Mouse (Mus musculus) cortical plate, adult 2 months (tissue): ENCODE data around the gene Fli1. TPM values are rescaled to one million over a fixed set of nuclear protein-coding genes. Genes with fewer than 3 reads are reported as not detected.

Experiments
- H3K27ac ChIP-seq: fragments of 200-500 bp; 2 replicates; pipeline ENCODE4 v1.5.1; 2012; ENCODE audit warnings: low read length, control low read depth, inconsistent platforms; ENCODE audit not compliant: insufficient read depth
- H3K4me1 ChIP-seq: fragments of 200-500 bp; 2 replicates; pipeline ENCODE4 v1.6.1; 2011; ENCODE audit warnings: low read length; ENCODE audit not compliant: control insufficient read depth, insufficient read depth
- H3K4me3 ChIP-seq: fragments of 200-500 bp; 2 replicates; pipeline ENCODE4 v1.5.1; 2011; ENCODE audit warnings: mild to moderate bottlenecking, low read length, control low read depth; ENCODE audit not compliant: insufficient read depth
- CTCF ChIP-seq: fragments of 200-500 bp; IDR thresholded peaks from 2 replicates; pipeline ENCODE4 v1.5.1; 2011; ENCODE audit warnings: mild to moderate bottlenecking, control low read depth, low read length; ENCODE audit not compliant: insufficient read depth; ENCODE audit errors: extremely low read depth
- POLR2A ChIP-seq: fragments of 200-500 bp; IDR thresholded peaks from 2 replicates; pipeline ENCODE4 v1.6.1; 2011; ENCODE audit warnings: mild to moderate bottlenecking, low read length, control low read depth; ENCODE audit not compliant: insufficient read depth; ENCODE audit errors: extremely low read depth
- polyA plus RNA-seq: library from polyadenylated mRNA; depleted of rRNA; stranded (reverse); fragments of >200 nt; gene quantifications from 2 replicates; pipeline ENCODE4 v1.2.3, GENCODE M21; 2012

Fli1 gene
- polyA plus RNA-seq, 1 experiment, result 3.7 TPM

DNA sequence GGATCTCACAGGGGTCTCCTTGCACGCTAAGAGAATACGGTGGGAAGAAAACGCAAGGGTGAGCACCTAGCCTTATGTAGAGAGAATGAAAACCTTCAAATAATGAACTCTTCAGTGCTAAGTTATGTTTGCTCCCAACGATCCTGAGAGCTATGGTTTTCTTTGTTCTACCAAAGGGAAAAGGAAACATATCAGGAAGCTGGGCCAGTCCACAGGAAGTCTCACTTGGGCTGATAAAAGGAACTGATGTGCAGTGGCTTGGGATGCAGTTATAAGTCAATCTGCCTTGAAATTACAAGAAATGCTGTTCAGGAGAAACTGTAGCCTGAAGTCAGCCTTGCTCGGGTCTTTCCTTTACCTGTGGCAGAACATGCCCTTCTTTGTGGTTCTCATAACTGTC is 13.1 kb downstream of the Fli1 start:
- H3K4me3 ChIP-seq, result no peak overlapping the region
- TF ChIP-seq CTCF (no peak), POLR2A (no peak)
- H3K27ac ChIP-seq, result no peak overlapping the region
- H3K4me1 ChIP-seq, result no peaks in the 10 kb centered on the region; the same call in 1 of the 2 replicates

DNA sequence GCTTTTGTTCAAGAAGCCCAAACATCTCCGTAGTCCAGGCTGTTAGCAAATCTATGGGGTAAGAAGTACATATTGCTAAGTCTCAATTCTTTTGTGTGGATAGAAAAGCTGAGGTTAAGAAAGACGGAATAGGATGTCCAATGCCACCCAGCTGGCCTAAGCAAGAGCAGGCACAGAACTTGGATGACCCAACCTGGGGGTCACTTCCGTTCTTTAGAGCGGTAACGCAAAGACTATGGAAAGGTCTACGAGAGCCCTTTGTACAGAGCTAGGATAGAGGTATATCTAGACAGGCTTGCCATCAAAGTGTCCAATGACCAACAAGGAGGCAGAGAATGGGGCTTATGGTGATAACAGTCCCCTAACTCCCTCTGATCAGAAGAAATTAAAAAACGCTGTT is 15.3 kb downstream of the Fli1 start:
- TF ChIP-seq CTCF (no peak), POLR2A (no peak)
- H3K4me3 ChIP-seq, result no peak overlapping the region
- no peak overlapping the region for H3K27ac ChIP-seq
- H3K4me1 ChIP-seq, result no peaks in the 10 kb centered on the region; the same call in 1 of the 2 replicates

DNA sequence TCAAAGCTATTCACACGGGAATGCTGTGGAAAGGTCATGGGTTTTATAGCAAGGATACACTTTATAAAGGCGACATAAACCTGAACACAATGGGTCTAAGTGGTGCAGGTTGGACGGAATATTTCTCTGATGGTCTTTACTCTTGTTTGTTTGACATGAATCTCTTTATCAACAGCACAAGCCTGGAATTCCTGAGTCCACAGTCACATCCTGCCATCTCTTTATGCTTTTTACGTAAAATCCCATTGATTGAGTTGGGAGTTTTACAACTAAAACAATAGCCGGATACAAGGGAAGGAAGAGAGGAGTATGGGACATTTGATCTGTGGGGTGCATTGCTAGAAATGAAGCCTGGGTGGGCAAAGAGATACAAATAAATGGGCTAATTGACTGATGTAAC is 16.9 kb downstream of the Fli1 start:
- TF ChIP-seq POLR2A (no peak), CTCF (no peak)
- Histone ChIP-seq H3K4me3 (no peak overlapping the region), H3K4me1 (no peaks in the 10 kb centered on the region; the same call in 1 of the 2 replicates), H3K27ac (no peak overlapping the region)

DNA sequence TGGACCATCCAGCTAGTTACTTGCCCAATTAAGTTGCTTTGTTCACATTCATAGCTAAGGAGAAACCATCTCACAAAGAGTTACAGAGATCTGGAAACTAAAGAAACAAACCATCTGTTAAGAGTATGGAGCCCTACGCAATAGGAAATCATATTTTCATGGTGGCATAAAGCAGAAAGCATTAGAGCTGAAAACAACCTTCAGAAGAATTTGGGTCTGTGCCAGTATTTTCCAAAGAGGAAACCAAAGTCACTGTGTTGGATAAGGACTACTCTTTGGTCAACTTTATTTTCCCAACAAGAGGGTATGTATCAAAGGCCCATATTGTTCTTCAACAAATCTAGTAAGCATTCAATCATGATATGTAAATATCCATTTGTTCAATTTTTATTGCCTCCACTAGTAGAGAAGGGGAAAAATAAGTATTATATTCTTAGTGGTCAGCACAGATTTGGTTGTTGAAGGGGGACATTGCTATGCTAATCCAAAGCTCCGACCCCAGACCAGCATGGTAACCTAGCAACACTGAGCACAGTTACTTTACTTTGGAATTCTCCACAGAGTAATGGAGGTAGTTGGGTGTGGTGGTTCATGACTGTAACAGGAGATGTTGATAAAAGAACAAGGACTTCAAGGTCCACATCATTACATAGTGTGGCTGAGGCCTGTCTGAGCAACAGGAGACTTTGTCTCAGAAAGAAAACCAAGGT is 20.0 kb downstream of the Fli1 start:
- H3K4me3 ChIP-seq, result no peak overlapping the region
- no peak overlapping the region for H3K27ac ChIP-seq
- no peak for TF ChIP-seq CTCF

GRCm38 (mm10) chr9:32521331-32521730 is 21.3 kb downstream of the Fli1 start:
- Histone ChIP-seq H3K27ac (no peak overlapping the region; the same call in 1 of the 2 replicates), H3K4me3 (no peak overlapping the region), H3K4me1 (no peaks in the 10 kb centered on the region)
- TF ChIP-seq CTCF (no peak), POLR2A (no peak)

More for the DNA sequence above, 20.0 kb downstream of the Fli1 start:
- no peaks in the 10 kb centered on the region for H3K4me1 ChIP-seq

GRCm38 (mm10) chr9:32520821-32521220 is 21.8 kb downstream of the Fli1 start:
- H3K27ac ChIP-seq, result no peak overlapping the region
- no peaks in the 10 kb centered on the region for H3K4me1 ChIP-seq
- no peak for TF ChIP-seq POLR2A
- no peak for TF ChIP-seq CTCF
- no peak overlapping the region for H3K4me3 ChIP-seq

DNA sequence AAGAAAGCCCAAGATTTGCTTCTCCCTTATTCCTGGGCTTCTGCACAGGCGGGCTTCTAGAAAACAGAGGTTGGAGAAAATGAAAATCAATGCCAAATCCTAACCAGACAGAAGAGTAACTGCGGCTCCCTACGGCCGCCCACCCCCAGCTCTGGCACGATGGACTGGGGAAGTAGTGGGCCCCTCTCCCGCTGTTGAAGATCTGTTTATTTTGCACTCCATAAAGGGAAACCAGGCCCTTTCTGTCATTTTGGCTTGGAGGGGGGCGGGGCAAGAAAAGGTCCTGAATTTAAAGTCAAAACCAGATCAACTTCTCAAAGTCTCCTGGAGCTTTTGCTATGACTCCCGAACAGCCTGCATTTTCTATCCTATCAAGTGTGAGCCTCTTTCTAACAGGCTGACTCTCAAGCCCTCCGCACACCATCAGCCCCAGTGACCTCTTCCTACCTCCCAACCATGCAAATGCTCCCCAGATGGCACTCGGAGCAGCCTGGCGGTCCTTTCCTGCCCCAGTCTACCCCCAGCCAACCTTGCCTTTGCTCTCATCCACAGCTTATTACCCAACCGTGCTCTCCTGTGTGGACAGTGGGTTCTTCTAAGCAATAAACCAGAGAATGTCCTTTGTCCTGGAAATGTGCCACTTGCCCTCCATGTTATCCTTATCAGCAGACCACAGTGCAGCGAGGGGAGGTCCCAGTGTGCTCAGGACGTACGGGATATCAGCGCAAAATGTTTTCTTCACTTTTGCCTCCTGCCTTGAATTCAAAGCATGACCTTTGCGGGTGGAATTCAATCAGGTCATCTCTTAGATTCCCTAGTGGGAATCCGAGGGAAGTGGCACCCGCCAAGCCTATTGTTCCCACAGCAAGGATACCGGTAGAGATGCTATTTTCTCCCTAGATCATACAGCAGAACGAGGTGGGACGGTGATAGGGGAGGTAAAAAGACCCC is 23.3 kb downstream of the Fli1 start:
- no peaks in the 10 kb centered on the region for H3K4me1 ChIP-seq
- no peak for TF ChIP-seq POLR2A
- TF ChIP-seq CTCF, result no peak
- H3K4me3 ChIP-seq, result no peak overlapping the region
- peak overlapping the region; percentile 63; the same call in 1 of the 2 replicates for H3K27ac ChIP-seq

- TF ChIP-seq POLR2A (no peak), CTCF (no peak)
- Histone ChIP-seq H3K4me3 (no peak overlapping the region), H3K4me1 (no peaks in the 10 kb centered on the region), H3K27ac (no peak overlapping the region)
These were observed 24.1 kb downstream of the Fli1 start for GRCm38 (mm10) chr9:32518351-32519075.

DNA sequence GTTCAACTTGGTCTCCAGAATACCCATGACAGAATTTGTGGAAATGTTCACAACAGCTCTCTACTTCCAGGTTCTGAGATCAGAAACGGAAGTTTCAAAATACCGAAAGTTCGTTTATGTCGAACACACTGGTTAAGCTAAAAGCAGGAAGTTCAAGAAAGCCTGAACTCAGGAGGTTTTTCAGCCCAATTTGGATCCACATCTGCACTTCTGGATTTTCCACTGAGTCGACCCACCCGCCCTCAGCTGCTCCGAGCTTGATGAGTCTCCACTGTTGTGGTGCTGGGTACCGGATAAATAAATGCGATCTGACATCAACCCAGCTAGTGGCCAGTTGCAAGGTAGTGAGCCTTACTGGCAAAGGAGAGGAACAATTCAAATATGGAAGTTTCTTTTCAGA is 26.0 kb downstream of the Fli1 start:
- peak overlapping the region; percentile 63 for H3K27ac ChIP-seq
- no peak overlapping the region for H3K4me3 ChIP-seq
- TF ChIP-seq POLR2A, result no peak
- TF ChIP-seq CTCF, result no peak
- no peaks in the 10 kb centered on the region for H3K4me1 ChIP-seq
